Mouse (Mus musculus) gastrocnemius, postnatal 4 days (tissue): ENCODE data around the gene Cd300lf. TPM values are rescaled to one million over a fixed set of nuclear protein-coding genes. Genes with fewer than 3 reads are reported as not detected.

Experiments used
- DNase-seq, 2 experiments: peaks; one replicate each; pipeline ENCODE4 v3.0.0; 2021 to 2022; ENCODE audit warnings: low spot score in 2 of 2, mixed read lengths in 2 of 2
- total RNA-seq, 2 experiments: library from RNA; stranded (reverse); gene quantifications; 2 replicates each; pipeline ENCODE4 v1.2.3; 2021

The Cd300lf gene
- total RNA-seq, 2 experiments from 2014 or later, result 0.49 TPM

GRCm38 (mm10) chr11:115160883-115161577 lies 27.2 kb upstream of the Cd300lf start:
- DNase-seq, result peak; percentile 64 to 77

- DNase-seq, result no peak
Measured at GRCm38 (mm10) chr11:115160016-115160797, 26.4 kb upstream of the Cd300lf start.

- no peak for DNase-seq
Measured at GRCm38 (mm10) chr11:115157933-115158719, 24.3 kb upstream of the Cd300lf start.

- no peak for DNase-seq
Measured at GRCm38 (mm10) chr11:115155053-115155634, 21.4 kb upstream of the Cd300lf start.

GRCm38 (mm10) chr11:115153699-115154292 lies 20.0 kb upstream of the Cd300lf start:
- peak in 1 of 2 experiments; percentile 66 for DNase-seq

GRCm38 (mm10) chr11:115153088-115153487 lies 19.3 kb upstream of the Cd300lf start:
- DNase-seq, result no peak

GRCm38 (mm10) chr11:115151755-115152429 lies 18.1 kb upstream of the Cd300lf start:
- peak in 1 of 2 experiments; percentile 49 for DNase-seq

- no peak for DNase-seq
Measured at GRCm38 (mm10) chr11:115150741-115151254, 17.0 kb upstream of the Cd300lf start.

GRCm38 (mm10) chr11:115147813-115148212 lies 14.0 kb upstream of the Cd300lf start:
- DNase-seq, result no peak

- DNase-seq, result no peak
Measured at GRCm38 (mm10) chr11:115141970-115142369, 8.2 kb upstream of the Cd300lf start.

GRCm38 (mm10) chr11:115138597-115139262 lies 4.9 kb upstream of the Cd300lf start:
- no peak for DNase-seq

- no peak for DNase-seq
Measured at GRCm38 (mm10) chr11:115131768-115132381, 1.9 kb downstream of the Cd300lf start.

- no peak for DNase-seq
Measured at GRCm38 (mm10) chr11:115129508-115130126, 4.2 kb downstream of the Cd300lf start.

- DNase-seq, result no peak
Measured at GRCm38 (mm10) chr11:115128483-115128882, 5.3 kb downstream of the Cd300lf start.

- no peak for DNase-seq
Measured at GRCm38 (mm10) chr11:115119409-115119808, 14.4 kb downstream of the Cd300lf start.

- no peak for DNase-seq
Measured at GRCm38 (mm10) chr11:115112196-115112595, 21.6 kb downstream of the Cd300lf start.

GRCm38 (mm10) chr11:115110271-115110670 lies 23.5 kb downstream of the Cd300lf start:
- DNase-seq, result no peak

GRCm38 (mm10) chr11:115108176-115108575 lies 25.6 kb downstream of the Cd300lf start:
- DNase-seq, result no peak
